Mouse (Mus musculus): Measurements from ENCODE around the gene Asb3. TPM values are rescaled to one million over a fixed set of nuclear protein-coding genes. Genes with fewer than 3 reads are reported as not detected.

Gene Asb3
- total RNA-seq (2023): 8.5 and 11.0 TPM in 2 replicates

GRCm38 (mm10) chr11:30885171-30885871 is at the start of gene Asb3, which contains the start of gene Gpr75:
Gene Asb3 (plus strand): TSS chr11:30885416.
Gene Gpr75 (plus strand): TSS chr11:30885358.

GRCm38 (mm10) chr11:30954279-30954725 is 69.1 kb downstream of the Asb3 start, which contains the start of gene Erlec1:
Gene Erlec1 (minus strand): TSS chr11:30954335.

GRCm38 (mm10) chr11:30985877-30986624 is 100.8 kb downstream of the Asb3 start, which contains the start of gene Chac2:
Gene Chac2 (minus strand): TSS chr11:30986350.

Other genes with a start within 250 kb of the Asb3 start
- gene Acyp2, start 235.8 kb upstream of the Asb3 start, total RNA-seq (2023): 1.7 TPM in 1 of 2 replicates, not detected in the other
- 52.1 and 78.5 TPM in 2 replicates for gene Psme4, start 113.7 kb upstream of the Asb3 start, total RNA-seq (2023)
- gene Gpr75, start 58 bp upstream of the Asb3 start, total RNA-seq (2023): not detected in 2 replicates
- 16.3 and 19.7 TPM in 2 replicates for gene Erlec1, start 68.9 kb downstream of the Asb3 start, total RNA-seq (2023)
- gene Chac2, start 100.9 kb downstream of the Asb3 start, total RNA-seq (2023): 1.9 and 3.4 TPM in 2 replicates